Mouse (Mus musculus): ENCODE measurements at regions not wholly inside any gene's neighbourhood (a gene's known extent, or its start where the extent isn't known, plus 50 kb on each side); places are given as distances from the start of the nearest gene placed in this dataset.
"Not testable (repeated sequence)": the region's sequence is repeated elsewhere in the genome, so short reads cannot be mapped to it uniquely, and the experiment has no call there.

GRCm38 (mm10) chr4:6600766-6601367 lies 1638.0 kb downstream of the Car8 start:
- H3K27ac ChIP-seq (ENCODE audit: low read length) = no peak overlapping the region
- H3K4me1 ChIP-seq (ENCODE audit: control insufficient read depth, insufficient read depth, low read length) = no peaks in the 10 kb centered on the region
- no peak overlapping the region for H3K9ac ChIP-seq (ENCODE audit: low read length)
- H3K36me3 ChIP-seq (ENCODE audit: control insufficient read depth, insufficient read depth) = no peaks in the 10 kb centered on the region
- WGBS = 77% methylated on average over 7 of the region's 7 CpGs
- no peak overlapping the region for H3K4me2 ChIP-seq (ENCODE audit: low read depth, low read length)
- H3K4me3 ChIP-seq (ENCODE audit: low read length) = no peak overlapping the region
- no peak for ATAC-seq (replicated peaks; ENCODE audit: extremely low read depth, insufficient read depth, low FRiP score)
- no peaks in the 10 kb centered on the region for H3K9me3 ChIP-seq (replicated peaks; ENCODE audit: control insufficient read depth, low read length)
- no peaks in the 10 kb centered on the region for H3K27me3 ChIP-seq (ENCODE audit: control insufficient read depth, insufficient read depth, low read length)

GRCm38 (mm10) chr4:6596321-6596720 lies 1642.5 kb downstream of the Car8 start:
- Histone ChIP-seq H3K27ac (ENCODE audit: low read length) (no peak overlapping the region), H3K27me3 (ENCODE audit: control insufficient read depth, insufficient read depth, low read length) (no peaks in the 10 kb centered on the region), H3K9ac (ENCODE audit: low read length) (no peak overlapping the region), H3K36me3 (ENCODE audit: control insufficient read depth, insufficient read depth) (no peaks in the 10 kb centered on the region), H3K4me1 (ENCODE audit: control insufficient read depth, insufficient read depth, low read length) (no peaks in the 10 kb centered on the region), H3K4me2 (ENCODE audit: low read depth, low read length) (no peak overlapping the region), H3K4me3 (ENCODE audit: low read length) (no peak overlapping the region), H3K9me3 (replicated peaks; ENCODE audit: control insufficient read depth, low read length) (no peaks in the 10 kb centered on the region)
- ATAC-seq (replicated peaks; ENCODE audit: extremely low read depth, insufficient read depth, low FRiP score) = no peak
- WGBS = 54% methylated on average over 1 of the region's 1 CpGs

GRCm38 (mm10) chr4:6592890-6593289 lies 1646.0 kb downstream of the Car8 start:
- ATAC-seq (replicated peaks; ENCODE audit: extremely low read depth, insufficient read depth, low FRiP score); H3K4me3 ChIP-seq (ENCODE audit: low read length); H3K9ac ChIP-seq (ENCODE audit: low read length); H3K4me1 ChIP-seq (ENCODE audit: control insufficient read depth, insufficient read depth, low read length); H3K27ac ChIP-seq (ENCODE audit: low read length); H3K9me3 ChIP-seq (replicated peaks; ENCODE audit: control insufficient read depth, low read length); H3K4me2 ChIP-seq (ENCODE audit: low read depth, low read length); H3K36me3 ChIP-seq (ENCODE audit: control insufficient read depth, insufficient read depth); H3K27me3 ChIP-seq (ENCODE audit: control insufficient read depth, insufficient read depth, low read length): not testable (repeated sequence)
- 64% methylated on average over 3 of the region's 3 CpGs for WGBS

DNA sequence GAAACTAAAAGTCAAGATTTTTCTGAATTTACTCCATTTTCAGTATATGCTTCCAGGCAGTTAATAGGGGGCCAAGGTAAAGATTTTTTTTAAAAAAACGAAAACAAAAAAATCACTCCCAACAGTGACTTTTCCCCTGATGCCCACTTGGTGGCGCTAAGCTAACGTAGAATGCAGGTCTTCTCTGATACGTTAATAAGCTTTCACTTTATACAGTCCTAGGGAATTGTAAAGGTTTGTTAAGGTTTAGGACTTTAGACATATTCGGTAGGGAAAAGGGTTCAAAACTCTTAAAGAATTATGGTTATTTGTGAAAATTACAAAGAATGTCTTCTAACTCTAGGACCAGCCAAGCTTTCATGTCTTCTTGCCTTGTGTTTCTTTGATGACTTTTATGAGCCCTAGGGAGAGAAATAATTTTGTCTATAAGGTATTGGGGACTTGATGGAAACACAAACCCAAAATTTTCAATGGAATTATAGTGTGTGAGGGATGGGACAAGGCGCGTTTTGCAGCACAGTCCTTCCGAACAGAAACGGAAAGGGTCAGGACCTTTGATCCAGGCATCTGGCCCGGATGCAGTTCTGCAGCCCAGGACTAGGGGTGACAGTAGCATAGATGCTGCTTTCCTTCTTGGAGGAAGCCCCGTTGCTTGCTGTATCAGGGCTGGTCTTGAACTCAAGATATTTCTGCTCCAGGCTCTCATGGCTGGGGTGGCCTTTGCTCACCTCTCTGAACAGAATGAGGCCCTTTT lies 1677.1 kb downstream of the Car8 start:
- H3K36me3 ChIP-seq (ENCODE audit: control insufficient read depth, insufficient read depth) = no peaks in the 10 kb centered on the region
- H3K4me1 ChIP-seq (ENCODE audit: control insufficient read depth, insufficient read depth, low read length) = no peaks in the 10 kb centered on the region
- 32% methylated on average over 11 of the region's 11 CpGs for WGBS
- peak overlapping the region; percentile 27; the same call in 1 of the 2 replicates for H3K4me2 ChIP-seq (ENCODE audit: low read depth, low read length)
- ATAC-seq (replicated peaks; ENCODE audit: extremely low read depth, insufficient read depth, low FRiP score) = no peak
- H3K4me3 ChIP-seq (ENCODE audit: low read length) = no peak overlapping the region
- H3K27me3 ChIP-seq (ENCODE audit: control insufficient read depth, insufficient read depth, low read length) = no peaks in the 10 kb centered on the region
- H3K27ac ChIP-seq (ENCODE audit: low read length) = no peak overlapping the region
- H3K9me3 ChIP-seq (replicated peaks; ENCODE audit: control insufficient read depth, low read length) = no peaks in the 10 kb centered on the region
- H3K9ac ChIP-seq (ENCODE audit: low read length) = no peak overlapping the region

DNA sequence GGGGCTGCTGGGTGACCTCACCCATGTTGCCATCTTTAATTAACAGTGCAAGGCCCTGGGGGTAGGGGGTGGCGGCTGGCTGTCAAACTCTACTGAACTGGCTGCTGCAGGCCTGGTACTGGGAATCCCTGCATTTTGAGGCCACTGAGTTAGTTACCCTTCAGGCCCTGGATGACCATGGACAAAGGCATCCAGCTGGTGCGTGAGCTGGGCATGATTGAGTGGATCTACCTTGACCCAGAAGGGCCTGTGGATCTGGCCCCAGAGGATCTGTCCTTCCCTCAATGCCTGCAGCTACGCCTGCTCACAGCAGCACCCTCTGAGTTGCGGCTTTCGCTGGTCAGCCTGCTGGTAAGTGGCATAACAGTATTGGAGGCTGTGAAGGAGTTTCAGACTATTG lies 1699.2 kb downstream of the Car8 start:
- Histone ChIP-seq H3K9ac (ENCODE audit: low read length) (no peak overlapping the region), H3K27ac (ENCODE audit: low read length) (no peak overlapping the region), H3K27me3 (ENCODE audit: control insufficient read depth, insufficient read depth, low read length) (no peaks in the 10 kb centered on the region), H3K4me3 (ENCODE audit: low read length) (no peak overlapping the region), H3K36me3 (ENCODE audit: control insufficient read depth, insufficient read depth) (no peaks in the 10 kb centered on the region), H3K4me2 (ENCODE audit: low read depth, low read length) (no peak overlapping the region), H3K9me3 (replicated peaks; ENCODE audit: control insufficient read depth, low read length) (no peaks in the 10 kb centered on the region; the same call in 1 of the 2 replicates), H3K4me1 (ENCODE audit: control insufficient read depth, insufficient read depth, low read length) (no peaks in the 10 kb centered on the region)
- 90% methylated on average over 5 of the region's 5 CpGs for WGBS
- no peak for ATAC-seq (replicated peaks; ENCODE audit: extremely low read depth, insufficient read depth, low FRiP score)

GRCm38 (mm10) chr4:6532441-6532840 lies 1706.4 kb downstream of the Car8 start:
- no peak overlapping the region for H3K4me2 ChIP-seq (ENCODE audit: low read depth, low read length)
- H3K9me3 ChIP-seq (replicated peaks; ENCODE audit: control insufficient read depth, low read length) = no peaks in the 10 kb centered on the region
- WGBS = 74% methylated on average over 1 of the region's 1 CpGs
- no peaks in the 10 kb centered on the region for H3K36me3 ChIP-seq (ENCODE audit: control insufficient read depth, insufficient read depth)
- no peak overlapping the region for H3K4me3 ChIP-seq (ENCODE audit: low read length)
- no peak overlapping the region for H3K9ac ChIP-seq (ENCODE audit: low read length)
- H3K4me1 ChIP-seq (ENCODE audit: control insufficient read depth, insufficient read depth, low read length) = no peaks in the 10 kb centered on the region
- no peaks in the 10 kb centered on the region for H3K27me3 ChIP-seq (ENCODE audit: control insufficient read depth, insufficient read depth, low read length)
- no peak for ATAC-seq (replicated peaks; ENCODE audit: extremely low read depth, insufficient read depth, low FRiP score)
- no peak overlapping the region for H3K27ac ChIP-seq (ENCODE audit: low read length)

GRCm38 (mm10) chr4:6517626-6518025 lies 1721.2 kb downstream of the Car8 start:
- H3K4me1 ChIP-seq (ENCODE audit: control insufficient read depth, insufficient read depth, low read length) = peaks cover 2% of the 10 kb centered on the region; the same call in 1 of the 2 replicates
- 74% methylated on average over 1 of the region's 1 CpGs for WGBS
- no peak overlapping the region for H3K27ac ChIP-seq (ENCODE audit: low read length)
- H3K9me3 ChIP-seq (replicated peaks; ENCODE audit: control insufficient read depth, low read length) = no peaks in the 10 kb centered on the region
- H3K27me3 ChIP-seq (ENCODE audit: control insufficient read depth, insufficient read depth, low read length) = no peaks in the 10 kb centered on the region
- no peak overlapping the region for H3K4me2 ChIP-seq (ENCODE audit: low read depth, low read length)
- H3K9ac ChIP-seq (ENCODE audit: low read length) = no peak overlapping the region
- ATAC-seq (replicated peaks; ENCODE audit: extremely low read depth, insufficient read depth, low FRiP score) = no peak
- no peak overlapping the region for H3K4me3 ChIP-seq (ENCODE audit: low read length)
- no peaks in the 10 kb centered on the region for H3K36me3 ChIP-seq (ENCODE audit: control insufficient read depth, insufficient read depth)

DNA sequence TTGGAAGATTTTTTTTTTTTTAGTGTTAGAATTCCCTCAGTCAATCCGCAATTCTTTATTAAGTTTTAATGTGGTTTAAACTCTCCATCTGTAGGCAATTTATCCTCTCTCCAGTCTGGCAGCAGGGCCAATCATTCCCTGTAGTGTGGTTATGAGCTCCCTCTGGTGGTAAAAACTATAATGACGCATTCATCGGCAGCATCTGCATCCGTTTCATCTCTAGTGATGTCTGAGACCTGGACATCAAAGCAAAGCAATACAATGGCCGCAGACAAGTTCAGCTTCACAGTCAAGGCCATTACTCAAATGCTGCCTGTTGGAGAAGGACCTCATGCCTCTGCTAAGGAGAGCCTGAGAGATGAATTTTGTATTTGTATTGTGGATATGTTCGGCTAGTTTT lies 1721.7 kb upstream of the Impad1 start:
- Histone ChIP-seq H3K36me3 (ENCODE audit: control insufficient read depth, insufficient read depth) (no peaks in the 10 kb centered on the region), H3K9ac (ENCODE audit: low read length) (no peak overlapping the region), H3K4me3 (ENCODE audit: low read length) (no peak overlapping the region), H3K4me1 (ENCODE audit: control insufficient read depth, insufficient read depth, low read length) (peaks cover 2% of the 10 kb centered on the region; the same call in 1 of the 2 replicates), H3K27ac (ENCODE audit: low read length) (no peak overlapping the region), H3K9me3 (replicated peaks; ENCODE audit: control insufficient read depth, low read length) (no peaks in the 10 kb centered on the region), H3K4me2 (ENCODE audit: low read depth, low read length) (no peak overlapping the region), H3K27me3 (ENCODE audit: control insufficient read depth, insufficient read depth, low read length) (no peaks in the 10 kb centered on the region)
- WGBS = 20% methylated on average over 6 of the region's 6 CpGs
- ATAC-seq (replicated peaks; ENCODE audit: extremely low read depth, insufficient read depth, low FRiP score) = 0 out of 2 replicates have a peak, but pooled peaks have one; percentile 6

DNA sequence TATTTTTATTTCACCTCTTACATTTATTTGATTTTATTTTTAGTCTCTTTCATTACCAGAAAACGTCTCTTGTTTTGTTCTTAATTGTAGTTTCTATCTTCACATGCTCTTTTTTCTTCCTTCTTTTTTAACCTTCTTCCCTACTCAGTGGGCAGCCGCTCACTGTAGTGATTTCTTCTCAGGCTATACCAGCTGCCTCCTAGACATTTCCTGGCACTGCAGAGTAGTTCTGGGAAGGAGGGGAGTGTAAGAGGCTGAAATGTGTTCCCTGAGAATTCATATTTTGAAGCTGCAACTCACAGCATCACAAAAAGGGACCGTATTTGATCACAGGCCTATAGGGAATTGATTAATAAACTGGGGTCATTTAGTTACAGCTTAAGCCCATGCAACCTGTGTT lies 1720.5 kb upstream of the Impad1 start:
- 66% methylated on average over 3 of the region's 3 CpGs for WGBS
- no peaks in the 10 kb centered on the region for H3K9me3 ChIP-seq (replicated peaks; ENCODE audit: control insufficient read depth, low read length)

More for the DNA sequence above, 1720.5 kb upstream of the Impad1 start:
- Histone ChIP-seq H3K27me3 (ENCODE audit: control insufficient read depth, insufficient read depth, low read length) (no peaks in the 10 kb centered on the region), H3K4me2 (ENCODE audit: low read depth, low read length) (no peak overlapping the region), H3K27ac (ENCODE audit: low read length) (no peak overlapping the region), H3K36me3 (ENCODE audit: control insufficient read depth, insufficient read depth) (no peaks in the 10 kb centered on the region), H3K9ac (ENCODE audit: low read length) (no peak overlapping the region), H3K4me3 (ENCODE audit: low read length) (no peak overlapping the region), H3K4me1 (ENCODE audit: control insufficient read depth, insufficient read depth, low read length) (peaks cover 2% of the 10 kb centered on the region; the same call in 1 of the 2 replicates)
- ATAC-seq (replicated peaks; ENCODE audit: extremely low read depth, insufficient read depth, low FRiP score) = no peak

Measured in heart, embryonic 16.5 days (tissue).